Mouse (Mus musculus): ENCODE data around the gene Slc29a3. TPM values are rescaled to one million over a fixed set of nuclear protein-coding genes. Genes with fewer than 3 reads are reported as not detected.

Gene Slc29a3
- polyA plus RNA-seq, 1 experiment from 2014 or later, result 8.2 TPM

GRCm38 (mm10) chr10:60696390-60696789, 56.2 kb downstream of the Slc29a3 start, which contains the start of gene Cdh23:
TSS of gene Cdh23 (minus strand) at chr10:60696490.
- H3K4me3 ChIP-seq (ENCODE audit: low read depth, low read length), result no peak within 1 kb of the TSS
- ATAC-seq (replicated peaks; ENCODE audit: insufficient number of reproducible peaks, low FRiP score, low TSS enrichment, low read depth), result no peak
- no peaks in the 10 kb centered on the region for H3K27me3 ChIP-seq (ENCODE audit: control insufficient read depth, insufficient read depth, low read length)
- DNase-seq (ENCODE audit: low spot score), result no peak
- H3K9ac ChIP-seq (replicated peaks; ENCODE audit: low read length), result no peak within 1 kb of the TSS
- no peak within 1 kb of the TSS for H3K27ac ChIP-seq (replicated peaks; ENCODE audit: low read depth, low read length)
- 88% methylated on average over 6 of the region's 6 CpGs for WGBS
- H3K4me1 ChIP-seq (ENCODE audit: control insufficient read depth, insufficient read depth, low read length), result no peaks in the 10 kb centered on the region
- no peak within 1 kb of the TSS for H3K4me2 ChIP-seq (ENCODE audit: low read depth, low read length)
- no peaks in the 10 kb centered on the region for H3K9me3 ChIP-seq (replicated peaks; ENCODE audit: control insufficient read depth, low read length)
- H3K36me3 ChIP-seq (replicated peaks; ENCODE audit: control insufficient read depth, insufficient read depth, low read depth, low read length), result no peaks in the 10 kb centered on the region

GRCm38 (mm10) chr10:60691671-60692390, 60.8 kb downstream of the Slc29a3 start:
- no peak overlapping the region for H3K4me3 ChIP-seq (ENCODE audit: low read depth, low read length)
- WGBS, result 85% methylated on average over 20 of the region's 20 CpGs
- H3K9me3 ChIP-seq (replicated peaks; ENCODE audit: control insufficient read depth, low read length), result no peaks in the 10 kb centered on the region
- no peak overlapping the region for H3K27ac ChIP-seq (replicated peaks; ENCODE audit: low read depth, low read length)
- H3K9ac ChIP-seq (replicated peaks; ENCODE audit: low read length), result no peak overlapping the region
- no peaks in the 10 kb centered on the region for H3K36me3 ChIP-seq (replicated peaks; ENCODE audit: control insufficient read depth, insufficient read depth, low read depth, low read length)
- ATAC-seq (replicated peaks; ENCODE audit: insufficient number of reproducible peaks, low FRiP score, low TSS enrichment, low read depth) (no peak), DNase-seq (ENCODE audit: low spot score) (no peak)
- peaks cover 15% of the 10 kb centered on the region for H3K27me3 ChIP-seq (ENCODE audit: control insufficient read depth, insufficient read depth, low read length)
- H3K4me1 ChIP-seq (ENCODE audit: control insufficient read depth, insufficient read depth, low read length), result peaks cover under 1% of the 10 kb centered on the region; the same call in 1 of the 2 replicates
- no peak overlapping the region for H3K4me2 ChIP-seq (ENCODE audit: low read depth, low read length)

GRCm38 (mm10) chr10:60690960-60691359, 61.6 kb downstream of the Slc29a3 start:
- no peak overlapping the region for H3K4me2 ChIP-seq (ENCODE audit: low read depth, low read length)
- H3K27me3 ChIP-seq (ENCODE audit: control insufficient read depth, insufficient read depth, low read length), result peaks cover 23% of the 10 kb centered on the region
- no peak overlapping the region for H3K9ac ChIP-seq (replicated peaks; ENCODE audit: low read length)
- no peaks in the 10 kb centered on the region for H3K36me3 ChIP-seq (replicated peaks; ENCODE audit: control insufficient read depth, insufficient read depth, low read depth, low read length)
- H3K4me1 ChIP-seq (ENCODE audit: control insufficient read depth, insufficient read depth, low read length), result peaks cover 8% of the 10 kb centered on the region; the same call in 1 of the 2 replicates
- no peaks in the 10 kb centered on the region for H3K9me3 ChIP-seq (replicated peaks; ENCODE audit: control insufficient read depth, low read length)
- WGBS, result 58% methylated on average over 6 of the region's 6 CpGs
- no peak overlapping the region for H3K4me3 ChIP-seq (ENCODE audit: low read depth, low read length)
- H3K27ac ChIP-seq (replicated peaks; ENCODE audit: low read depth, low read length), result no peak overlapping the region
- no peak for DNase-seq (ENCODE audit: low spot score)
- ATAC-seq (replicated peaks; ENCODE audit: insufficient number of reproducible peaks, low FRiP score, low TSS enrichment, low read depth), result no peak

- no peak for ATAC-seq (replicated peaks; ENCODE audit: insufficient number of reproducible peaks, low FRiP score, low TSS enrichment, low read depth)
- Histone ChIP-seq H3K9me3 (replicated peaks; ENCODE audit: control insufficient read depth, low read length) (no peaks in the 10 kb centered on the region), H3K4me3 (ENCODE audit: low read depth, low read length) (no peak overlapping the region), H3K9ac (replicated peaks; ENCODE audit: low read length) (no peak overlapping the region), H3K27ac (replicated peaks; ENCODE audit: low read depth, low read length) (no peak overlapping the region), H3K4me1 (ENCODE audit: control insufficient read depth, insufficient read depth, low read length) (peaks cover 8% of the 10 kb centered on the region; the same call in 1 of the 2 replicates), H3K27me3 (ENCODE audit: control insufficient read depth, insufficient read depth, low read length) (peaks cover 39% of the 10 kb centered on the region), H3K4me2 (ENCODE audit: low read depth, low read length) (no peak overlapping the region), H3K36me3 (replicated peaks; ENCODE audit: control insufficient read depth, insufficient read depth, low read depth, low read length) (no peaks in the 10 kb centered on the region)
- WGBS, result 74% methylated on average over 4 of the region's 4 CpGs
- DNase-seq (ENCODE audit: low spot score), result no peak
Measured at GRCm38 (mm10) chr10:60689396-60689795, 63.2 kb downstream of the Slc29a3 start.

GRCm38 (mm10) chr10:60687011-60687776, 65.4 kb downstream of the Slc29a3 start:
- Histone ChIP-seq H3K27ac (replicated peaks; ENCODE audit: low read depth, low read length) (no peak overlapping the region), H3K4me3 (ENCODE audit: low read depth, low read length) (peak overlapping the region; percentile 54), H3K4me1 (ENCODE audit: control insufficient read depth, insufficient read depth, low read length) (peaks cover 8% of the 10 kb centered on the region; the same call in 1 of the 2 replicates), H3K36me3 (replicated peaks; ENCODE audit: control insufficient read depth, insufficient read depth, low read depth, low read length) (no peaks in the 10 kb centered on the region), H3K9me3 (replicated peaks; ENCODE audit: control insufficient read depth, low read length) (no peaks in the 10 kb centered on the region), H3K4me2 (ENCODE audit: low read depth, low read length) (peak overlapping the region; percentile 100), H3K27me3 (ENCODE audit: control insufficient read depth, insufficient read depth, low read length) (peaks cover 43% of the 10 kb centered on the region), H3K9ac (replicated peaks; ENCODE audit: low read length) (peak overlapping the region; percentile 62)
- under 1% methylated on average over 76 of the region's 76 CpGs for WGBS
- ATAC-seq (replicated peaks; ENCODE audit: insufficient number of reproducible peaks, low FRiP score, low TSS enrichment, low read depth) (peak; percentile 66), DNase-seq (ENCODE audit: low spot score) (peak; percentile 79)

- DNase-seq (ENCODE audit: low spot score), result peak; percentile 21
Measured at GRCm38 (mm10) chr10:60686641-60686975, 66.0 kb downstream of the Slc29a3 start.

GRCm38 (mm10) chr10:60685764-60686640, 66.6 kb downstream of the Slc29a3 start:
- Histone ChIP-seq H3K9ac (replicated peaks; ENCODE audit: low read length) (0 out of 2 replicates have a peak overlapping the region, but pooled peaks have one; percentile 9), H3K27me3 (ENCODE audit: control insufficient read depth, insufficient read depth, low read length) (peaks cover 43% of the 10 kb centered on the region), H3K27ac (replicated peaks; ENCODE audit: low read depth, low read length) (no peak overlapping the region), H3K4me3 (ENCODE audit: low read depth, low read length) (peak overlapping the region; percentile 54), H3K4me1 (ENCODE audit: control insufficient read depth, insufficient read depth, low read length) (peaks cover 8% of the 10 kb centered on the region; the same call in 1 of the 2 replicates), H3K36me3 (replicated peaks; ENCODE audit: control insufficient read depth, insufficient read depth, low read depth, low read length) (no peaks in the 10 kb centered on the region), H3K4me2 (ENCODE audit: low read depth, low read length) (peak overlapping the region; percentile 100), H3K9me3 (replicated peaks; ENCODE audit: control insufficient read depth, low read length) (no peaks in the 10 kb centered on the region)
- ATAC-seq (replicated peaks; ENCODE audit: insufficient number of reproducible peaks, low FRiP score, low TSS enrichment, low read depth) (no peak), DNase-seq (ENCODE audit: low spot score) (peak; percentile 8)
- 7% methylated on average over 50 of the region's 50 CpGs for WGBS

More at GRCm38 (mm10) chr10:60686641-60686975, 66.0 kb downstream of the Slc29a3 start:
- under 1% methylated on average over 37 of the region's 37 CpGs for WGBS
- Histone ChIP-seq H3K27me3 (ENCODE audit: control insufficient read depth, insufficient read depth, low read length) (peaks cover 43% of the 10 kb centered on the region), H3K4me1 (ENCODE audit: control insufficient read depth, insufficient read depth, low read length) (peaks cover 8% of the 10 kb centered on the region; the same call in 1 of the 2 replicates), H3K27ac (replicated peaks; ENCODE audit: low read depth, low read length) (no peak overlapping the region), H3K9me3 (replicated peaks; ENCODE audit: control insufficient read depth, low read length) (no peaks in the 10 kb centered on the region), H3K9ac (replicated peaks; ENCODE audit: low read length) (peak overlapping the region; percentile 62), H3K36me3 (replicated peaks; ENCODE audit: control insufficient read depth, insufficient read depth, low read depth, low read length) (no peaks in the 10 kb centered on the region), H3K4me2 (ENCODE audit: low read depth, low read length) (peak overlapping the region; percentile 100), H3K4me3 (ENCODE audit: low read depth, low read length) (peak overlapping the region; percentile 54)
- peak; percentile 11; the same call in 1 of the 2 replicates for ATAC-seq (replicated peaks; ENCODE audit: insufficient number of reproducible peaks, low FRiP score, low TSS enrichment, low read depth)

Data from embryonic facial prominence, embryonic 11.5 days (tissue).